Mouse (Mus musculus) adrenal gland, postnatal 4 days (tissue): ENCODE data around the gene Cfap44. TPM values are rescaled to one million over a fixed set of nuclear protein-coding genes. Genes with fewer than 3 reads are reported as not detected.

Experiments used
- DNase-seq, 2 experiments: peaks; one replicate each; pipeline ENCODE4 v3.0.0; 2021 to 2022; ENCODE audit warnings: low spot score in 2 of 2, mixed read lengths in 2 of 2
- long read RNA-seq, 2 experiments: library from polyadenylated mRNA; stranded (forward); transcript quantifications; one replicate each; pipeline ENCODE4 v2.0.0; 2021
- total RNA-seq, 2 experiments: library from RNA; stranded (reverse); gene quantifications; 2 replicates each; pipeline ENCODE4 v1.2.3; 2021

The Cfap44 gene
- 1 to 10 TPM; 2.6 to 3.9 TPM for total RNA-seq
- long read RNA-seq, experiment 1, partial matches to known transcripts, result 1 of 3 reads
- long read RNA-seq, experiment 1, other reads (novel, unspliced or antisense), result 2 of 3 reads
- long read RNA-seq, experiment 2, partial matches to known transcripts, result 1 of 2 reads
- long read RNA-seq, experiment 2, other reads (novel, unspliced or antisense), result 0 of 2 reads

- DNase-seq, result peak; percentile 38 to 61
These were observed at the start of gene Cfap44 for GRCm38 (mm10) chr16:44394577-44395243. Gene Cfap44, plus strand, starts transcription at chr16:44394796.

GRCm38 (mm10) chr16:44347071-44347901, 47.3 kb upstream of the Cfap44 start, which contains the start of gene Spice1:
Gene Spice1, plus strand, starts transcription at chr16:44347121.
- DNase-seq, result peak; percentile 89 to 91

GRCm38 (mm10) chr16:44349801-44350397, 44.7 kb upstream of the Cfap44 start:
- no peak for DNase-seq

GRCm38 (mm10) chr16:44356291-44356690, 38.3 kb upstream of the Cfap44 start:
- no peak for DNase-seq

GRCm38 (mm10) chr16:44357571-44358268, 36.9 kb upstream of the Cfap44 start:
- DNase-seq, result no peak

GRCm38 (mm10) chr16:44361921-44362890, 32.4 kb upstream of the Cfap44 start:
- no peak for DNase-seq

- no peak for DNase-seq
These were observed 29.1 kb upstream of the Cfap44 start for GRCm38 (mm10) chr16:44365522-44365921.

- DNase-seq, result no peak
These were observed 19.1 kb upstream of the Cfap44 start for GRCm38 (mm10) chr16:44375459-44375858.

GRCm38 (mm10) chr16:44380006-44380405, 14.6 kb upstream of the Cfap44 start:
- no peak for DNase-seq

- DNase-seq, result no peak
These were observed 13.0 kb upstream of the Cfap44 start for GRCm38 (mm10) chr16:44381578-44381977.

- no peak for DNase-seq
These were observed 11.0 kb upstream of the Cfap44 start for GRCm38 (mm10) chr16:44383549-44383948.

GRCm38 (mm10) chr16:44384251-44384650, 10.3 kb upstream of the Cfap44 start:
- DNase-seq, result no peak

- DNase-seq, result peak in 1 of 2 experiments; percentile 11
These were observed 2.6 kb upstream of the Cfap44 start for GRCm38 (mm10) chr16:44391877-44392548.

- DNase-seq, result no peak
These were observed 10.3 kb downstream of the Cfap44 start for GRCm38 (mm10) chr16:44404933-44405332.

- DNase-seq, result no peak
These were observed 12.6 kb downstream of the Cfap44 start for GRCm38 (mm10) chr16:44407211-44407610.

- no peak for DNase-seq
These were observed 13.7 kb downstream of the Cfap44 start for GRCm38 (mm10) chr16:44408290-44408689.

- no peak for DNase-seq
These were observed 15.6 kb downstream of the Cfap44 start for GRCm38 (mm10) chr16:44410176-44410575.

GRCm38 (mm10) chr16:44417596-44417995, 23.0 kb downstream of the Cfap44 start:
- no peak for DNase-seq

- DNase-seq, result no peak
These were observed 27.1 kb downstream of the Cfap44 start for GRCm38 (mm10) chr16:44421735-44422134.
